Mouse (Mus musculus) v-Abl transformed pro-B cells (cell line): Measurements from ENCODE around the gene Olfr665.
"Not testable (repeated sequence)": the region's sequence is repeated elsewhere in the genome, so short reads cannot be mapped to it uniquely, and the experiment has no call there.

Experiments
- in situ Hi-C, 2 experiments: fragments of 400-800 bp; cut with MboI; formaldehyde crosslinking; loops; one replicate each; pipeline ENCODE4 v1.15.1; 2025; ENCODE audit not compliant: unreplicated experiment in 2 of 2

Gene Olfr665

DNA sequence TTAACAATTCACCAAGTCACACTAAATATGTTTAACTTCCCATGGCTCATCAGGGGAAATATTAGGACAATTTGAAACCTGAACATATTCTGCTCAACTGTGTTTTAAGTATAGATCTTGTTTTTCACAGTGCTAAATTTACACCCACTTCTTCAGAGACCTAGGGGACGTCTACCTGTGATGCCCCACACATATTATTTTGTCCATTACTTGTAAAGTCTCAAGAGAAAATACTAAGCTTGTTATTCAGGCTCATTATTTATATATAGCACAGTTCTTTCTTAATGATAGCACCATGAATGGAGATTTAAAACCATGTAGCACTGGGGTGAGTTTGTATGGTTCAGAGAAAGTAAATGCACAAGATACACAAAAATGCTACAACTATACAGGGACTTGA lies at the start of gene Olfr665:
TSS of gene Olfr665 (plus strand) at position 301 of the 400 bp plus-strand sequence.
- in situ Hi-C loops: no loop called here

DNA sequence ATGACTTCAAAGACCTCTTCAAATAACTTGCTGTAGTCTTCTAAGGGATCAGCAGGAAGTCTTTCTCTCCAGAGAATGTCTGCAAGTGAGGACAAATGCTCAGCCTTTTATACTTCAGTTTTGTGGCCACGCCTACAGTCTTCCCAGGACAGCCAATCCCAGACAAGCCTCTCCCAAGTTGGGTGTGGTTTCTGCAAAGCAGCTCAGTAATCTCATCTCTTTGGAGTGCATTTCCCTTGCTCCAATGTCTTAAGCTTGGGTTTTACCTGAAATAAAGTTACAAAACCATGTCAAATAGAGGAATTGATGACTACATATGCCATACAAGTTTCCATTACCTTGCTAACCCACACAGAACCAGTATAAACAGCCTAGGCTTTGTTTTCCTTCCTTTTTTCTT lies 35.3 kb upstream of the Olfr665 start, which contains the start of gene Usp17lb:
TSS of gene Usp17lb (minus strand) at position 101 of the 400 bp plus-strand sequence.
- in situ Hi-C loops: no loop called here

DNA sequence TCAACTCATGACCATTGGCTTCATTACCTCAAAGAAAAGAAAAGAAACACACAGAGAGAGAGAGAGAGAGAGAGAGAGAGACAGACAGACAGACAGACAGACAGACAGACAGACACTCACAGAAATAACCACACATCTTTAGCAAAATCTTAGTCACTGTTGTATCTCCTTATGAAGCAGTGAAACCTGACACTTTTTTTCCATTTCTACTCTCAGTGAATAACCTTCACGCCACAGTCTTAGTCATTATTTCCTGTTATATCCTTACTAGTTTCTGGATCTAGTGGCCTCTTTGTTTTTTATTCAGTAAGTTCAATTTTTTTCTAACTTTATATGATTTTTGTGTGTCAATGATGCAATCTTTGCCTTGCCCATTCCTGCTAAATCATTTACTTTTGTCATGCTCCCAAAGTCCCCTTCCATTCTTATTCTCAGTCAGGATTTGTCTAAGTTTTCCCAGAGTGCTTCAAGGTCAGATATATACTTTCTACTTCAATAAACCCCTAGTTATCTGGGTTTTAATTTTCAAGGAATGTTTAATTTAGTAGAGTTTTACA lies 34.0 kb upstream of the Olfr665 start:
- in situ Hi-C loops: no loop called here

DNA sequence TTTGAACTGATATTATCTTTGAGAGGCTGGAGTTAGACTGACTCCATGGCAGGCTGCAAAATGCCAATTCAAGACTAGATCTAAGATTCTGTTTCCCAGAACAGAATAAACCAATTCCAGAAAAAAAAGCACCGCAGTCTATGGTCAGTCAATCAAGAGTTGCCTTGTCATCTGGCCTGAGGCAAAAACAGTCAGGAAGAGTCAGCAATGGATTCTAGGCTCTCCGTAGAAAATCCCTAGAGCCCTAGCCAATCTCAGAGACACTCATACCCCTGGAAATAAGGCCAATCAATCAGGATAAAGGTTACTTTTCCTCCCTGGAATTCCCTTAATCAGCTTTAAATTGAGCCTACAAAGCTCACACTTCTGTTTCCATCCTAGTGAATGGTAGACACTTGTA lies 26.3 kb upstream of the Olfr665 start:
- in situ Hi-C loops: not testable (repeated sequence)

DNA sequence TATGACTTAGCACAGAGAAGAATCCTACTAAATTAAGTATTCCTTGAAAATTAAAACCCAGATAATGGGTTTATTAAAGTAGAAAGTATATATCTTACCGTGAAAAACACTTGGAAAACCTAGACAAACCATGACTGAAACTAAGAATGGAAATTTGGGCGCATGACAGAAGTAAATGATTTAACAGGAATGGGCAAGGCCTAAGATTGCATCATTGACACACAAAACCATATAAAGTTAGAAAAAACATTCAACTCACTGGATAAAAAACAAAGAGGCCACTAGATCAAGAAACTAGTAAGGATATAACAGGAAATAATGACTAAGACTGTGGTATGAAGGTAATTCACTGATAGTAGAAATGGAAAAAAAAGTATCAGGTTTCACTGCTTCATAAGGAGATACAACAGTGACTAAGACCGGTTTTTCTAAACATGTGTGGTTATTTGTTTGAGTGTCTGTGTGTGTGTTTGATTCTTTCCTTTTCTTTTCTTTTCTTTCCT lies 22.5 kb upstream of the Olfr665 start:
- in situ Hi-C loops: no loop called here

DNA sequence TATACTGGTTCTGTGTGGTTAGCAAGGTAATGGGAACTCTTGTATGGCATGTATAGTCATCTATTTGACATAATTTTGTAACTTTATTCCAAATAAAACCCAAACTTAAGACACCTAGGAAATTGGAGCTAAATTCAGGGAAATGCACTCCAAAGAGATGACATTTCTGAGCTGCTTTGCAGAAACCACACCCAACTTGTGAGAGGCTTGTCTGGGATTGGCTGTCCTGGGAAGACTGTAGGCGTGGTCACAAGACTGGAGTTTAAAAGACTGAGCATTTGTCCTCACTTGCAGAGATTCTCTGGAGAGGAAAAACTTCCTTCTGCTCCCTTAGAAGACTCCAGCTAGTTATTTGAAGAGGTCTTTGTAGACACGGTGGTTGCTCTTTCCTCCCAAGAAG lies 21.1 kb upstream of the Olfr665 start, which contains the start of gene Usp17la:
TSS of gene Usp17la (plus strand) at position 301 of the 400 bp plus-strand sequence.
- in situ Hi-C loops: not testable (repeated sequence)

DNA sequence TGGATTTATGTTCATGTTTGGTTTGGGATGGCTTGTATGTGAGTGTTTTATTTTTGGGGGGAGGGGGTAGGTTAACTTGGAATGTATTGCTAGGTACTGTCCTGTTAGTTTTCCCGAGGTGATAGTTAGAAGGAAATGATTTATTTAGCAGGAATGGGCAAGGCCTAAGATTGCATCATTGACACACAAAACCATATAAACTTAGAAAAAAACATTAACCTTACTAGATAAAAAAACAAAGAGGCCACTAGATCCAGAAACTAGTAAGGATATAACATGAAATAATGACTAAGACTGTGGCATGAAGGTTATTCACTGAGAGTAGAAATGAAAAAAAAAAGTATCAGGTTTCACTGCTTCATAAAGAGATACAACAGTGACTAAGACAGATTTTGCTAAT lies 20.1 kb upstream of the Olfr665 start:
- in situ Hi-C loops: no loop called here

DNA sequence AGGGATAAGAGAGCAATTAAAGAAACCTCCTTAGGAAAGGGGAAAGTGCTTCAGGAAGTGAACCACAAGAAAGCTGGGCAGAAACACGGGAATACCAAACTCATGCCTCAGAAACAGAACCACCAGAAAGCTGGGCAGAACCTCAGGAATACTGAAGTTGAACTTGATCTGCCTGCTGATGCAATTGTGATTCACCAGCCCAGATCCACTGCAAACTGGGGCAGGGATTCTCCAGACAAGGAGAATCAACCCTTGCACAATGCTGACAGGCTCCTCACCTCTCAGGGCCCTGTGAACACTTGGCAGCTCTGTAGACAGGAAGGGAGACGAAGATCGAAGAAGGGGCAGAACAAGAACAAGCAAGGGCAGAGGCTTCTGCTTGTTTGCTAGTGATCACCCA lies 16.4 kb upstream of the Olfr665 start:
- in situ Hi-C loops: no loop called here

DNA sequence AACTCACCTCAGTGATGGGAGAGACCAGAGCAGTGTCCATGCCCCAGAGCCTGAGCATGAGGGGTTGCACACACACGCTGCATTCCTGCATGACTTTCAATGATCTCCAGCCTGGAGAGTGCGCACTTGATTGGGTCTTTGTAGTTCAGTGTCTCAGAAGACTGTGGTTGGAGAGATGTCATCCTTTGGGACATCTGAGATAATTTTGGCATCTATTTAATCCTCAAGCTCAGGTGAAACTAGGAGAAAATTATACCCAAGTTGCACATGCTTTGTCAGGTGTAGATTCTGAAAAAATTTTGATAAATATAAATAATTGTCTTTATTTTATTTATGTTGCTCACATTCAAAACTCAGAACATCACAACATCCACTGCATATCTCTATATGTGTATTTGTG lies 18.0 kb downstream of the Olfr665 start, which contains the start of gene Olfr666:
TSS of gene Olfr666 (minus strand) at position 101 of the 400 bp plus-strand sequence.
- in situ Hi-C loops: no loop called here

DNA sequence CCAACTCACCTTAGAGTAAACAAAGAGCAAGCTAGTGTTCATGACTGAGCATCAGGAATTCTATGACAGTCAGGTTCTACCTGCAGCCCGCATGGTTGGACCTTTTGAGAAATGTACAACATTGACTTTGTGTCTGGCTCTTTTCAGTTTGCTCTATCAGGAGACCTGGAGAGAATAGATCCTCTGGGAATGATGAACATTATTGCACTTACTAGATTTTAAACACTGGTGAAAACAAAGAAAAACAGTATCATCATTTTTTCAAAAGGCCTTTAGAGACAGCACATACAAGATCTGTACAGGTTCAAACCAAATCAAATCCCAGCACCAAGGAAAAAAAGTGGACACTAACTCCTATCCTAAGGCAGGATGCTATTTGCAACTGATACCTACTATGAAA lies 43.6 kb downstream of the Olfr665 start, which contains the start of gene Olfr667:
TSS of gene Olfr667 (minus strand) at position 101 of the 400 bp plus-strand sequence.
- in situ Hi-C loops: no loop called here

DNA sequence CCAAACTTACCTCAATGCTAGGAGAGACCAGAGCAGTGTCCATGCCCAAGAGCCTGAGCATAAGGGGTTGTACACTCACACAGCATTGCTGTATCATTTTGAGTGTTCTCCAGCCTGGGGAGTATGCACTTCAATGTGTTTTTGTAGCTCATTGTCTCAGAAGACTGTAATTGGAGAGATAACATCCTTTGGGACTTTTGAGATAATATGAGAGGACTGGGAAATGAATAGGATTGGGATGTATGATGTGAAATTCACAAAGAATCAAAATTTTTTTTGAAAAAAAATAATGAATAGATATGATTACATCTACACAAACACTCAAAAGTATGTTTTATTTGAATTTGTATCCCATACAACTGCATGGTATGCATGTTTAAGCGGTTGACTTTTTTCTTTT lies 50.1 kb downstream of the Olfr665 start, which contains the start of gene Olfr668:
TSS of gene Olfr668 (minus strand) at position 101 of the 400 bp plus-strand sequence.
- in situ Hi-C loops: no loop called here
